Mouse (Mus musculus) 3T3-L1 (cell line): Measurements from ENCODE around the gene Slc25a13.

Experiments
- DNase-seq: peaks from one replicate; pipeline ENCODE4 v3.0.0-alpha.2; 2015; ENCODE audit warnings: low read depth, low spot score

Slc25a13 gene

GRCm38 (mm10) chr6:6120841-6121240, 96.1 kb downstream of the Slc25a13 start:
- no peak for DNase-seq

GRCm38 (mm10) chr6:6115771-6116170, 101.2 kb downstream of the Slc25a13 start:
- no peak for DNase-seq

- DNase-seq: no peak
Observed at GRCm38 (mm10) chr6:6113776-6114175, 103.2 kb downstream of the Slc25a13 start.

- DNase-seq: no peak
Observed at GRCm38 (mm10) chr6:6112767-6113528, 104.0 kb downstream of the Slc25a13 start.

GRCm38 (mm10) chr6:6107419-6107966, 109.5 kb downstream of the Slc25a13 start:
- no peak for DNase-seq

- no peak for DNase-seq
Observed at GRCm38 (mm10) chr6:6105586-6105985, 111.4 kb downstream of the Slc25a13 start.

- peak; percentile 17 for DNase-seq
Observed at GRCm38 (mm10) chr6:6103469-6103868, 113.5 kb downstream of the Slc25a13 start.

- DNase-seq: no peak
Observed at GRCm38 (mm10) chr6:6101605-6102004, 115.4 kb downstream of the Slc25a13 start.

- no peak for DNase-seq
Observed at GRCm38 (mm10) chr6:6100892-6101480, 116.0 kb downstream of the Slc25a13 start.

- DNase-seq: no peak
Observed at GRCm38 (mm10) chr6:6093978-6094377, 123.0 kb downstream of the Slc25a13 start.

- no peak for DNase-seq
Observed at GRCm38 (mm10) chr6:6093522-6093921, 123.5 kb downstream of the Slc25a13 start.

GRCm38 (mm10) chr6:6092497-6092896, 124.5 kb downstream of the Slc25a13 start:
- no peak for DNase-seq

GRCm38 (mm10) chr6:6091016-6091415, 126.0 kb downstream of the Slc25a13 start:
- DNase-seq: no peak

- no peak for DNase-seq
Observed at GRCm38 (mm10) chr6:6088151-6088550, 128.8 kb downstream of the Slc25a13 start.

- no peak for DNase-seq
Observed at GRCm38 (mm10) chr6:6080484-6080883, 136.5 kb downstream of the Slc25a13 start.

GRCm38 (mm10) chr6:6077234-6077633, 139.7 kb downstream of the Slc25a13 start:
- DNase-seq: no peak

- no peak for DNase-seq
Observed at GRCm38 (mm10) chr6:6075940-6076447, 141.0 kb downstream of the Slc25a13 start.

GRCm38 (mm10) chr6:6071038-6071437, 145.9 kb downstream of the Slc25a13 start:
- no peak for DNase-seq

GRCm38 (mm10) chr6:6070015-6070414, 147.0 kb downstream of the Slc25a13 start:
- no peak for DNase-seq

GRCm38 (mm10) chr6:6067201-6067600, 149.8 kb downstream of the Slc25a13 start:
- no peak for DNase-seq

GRCm38 (mm10) chr6:6058548-6058947, 158.4 kb downstream of the Slc25a13 start:
- DNase-seq: no peak

GRCm38 (mm10) chr6:6053946-6054345, 163.0 kb downstream of the Slc25a13 start:
- DNase-seq: no peak

- no peak for DNase-seq
Observed at GRCm38 (mm10) chr6:6052696-6053095, 164.3 kb downstream of the Slc25a13 start.
